Mouse (Mus musculus): ENCODE results near the gene Fcgr2b. TPM values are rescaled to one million over a fixed set of nuclear protein-coding genes. Genes with fewer than 3 reads are reported as not detected.

The Fcgr2b gene
- 25.8 TPM for polyA plus RNA-seq (2014; fragmentation: Illumina TruSeq; extraction: RNeasy Lipid Tissue Mini Kit (QIAGEN cat#74804); ENCODE audit: insufficient read depth, low read depth, low replicate concordance)

DNA sequence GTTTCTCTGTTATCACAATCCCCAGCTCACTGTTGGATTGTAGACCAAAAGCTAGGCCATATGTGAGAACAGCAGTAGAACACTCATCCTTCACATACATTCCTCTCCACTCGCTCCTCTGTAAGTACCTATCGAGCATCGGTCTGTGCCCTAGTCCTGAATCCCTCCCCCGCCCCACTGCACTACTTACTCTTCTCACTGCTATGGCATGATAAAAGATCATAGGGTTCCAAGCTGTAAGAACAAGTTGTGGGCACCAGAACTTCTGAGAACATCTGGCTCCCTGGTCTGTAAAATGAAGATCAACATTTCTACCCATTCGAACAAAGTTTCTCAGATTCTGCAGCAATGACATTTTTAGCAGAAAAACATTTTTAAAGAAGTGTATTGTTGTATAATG, at the start of gene Fcgr2b:
TSS of gene Fcgr2b (minus strand) at position 101 of the 400 bp plus-strand sequence.

GRCm38 (mm10) chr1:171018737-171019136, 42.4 kb upstream of the Fcgr2b start, which contains the start of gene Fcgr4:
Fcgr4 (plus strand) TSS chr1:171018920.

GRCm38 (mm10) chr1:170927378-170927777, 49.0 kb downstream of the Fcgr2b start, which contains the start of gene Fcrla:
Fcrla (minus strand) TSS chr1:170927583.

DNA sequence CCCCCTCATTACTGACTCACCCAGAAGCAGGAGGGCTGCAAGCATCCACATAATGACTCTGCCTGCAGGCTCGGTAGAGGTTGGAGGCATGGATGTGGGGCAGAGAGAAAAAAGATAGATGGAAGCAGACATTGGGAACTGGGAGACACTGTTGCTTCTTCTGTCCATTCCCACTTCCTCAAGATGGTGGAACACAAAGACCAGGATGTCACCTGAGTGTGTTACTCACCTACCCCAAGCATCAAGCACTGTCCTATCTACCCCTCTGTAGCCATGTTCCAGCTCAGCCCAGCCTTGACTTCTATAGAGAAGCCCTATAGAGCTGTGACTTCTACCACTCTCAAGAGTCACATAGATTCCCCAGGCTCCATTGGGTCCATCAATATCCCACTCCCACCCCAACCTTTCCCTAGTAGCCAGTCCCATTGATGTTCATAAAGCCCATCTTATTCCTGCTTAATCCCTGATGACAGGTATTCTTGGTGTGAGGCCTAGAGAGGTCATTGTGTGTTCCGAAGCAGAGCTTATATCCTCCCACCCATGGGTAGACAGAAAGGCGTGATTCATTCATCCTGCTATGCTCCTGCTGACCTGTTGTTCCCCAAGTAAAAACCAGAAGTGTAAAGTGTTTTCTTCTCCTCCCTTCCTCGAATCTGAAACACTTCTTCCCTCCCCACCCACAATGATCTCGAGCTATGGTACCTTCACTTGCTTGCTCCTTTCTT, 63.3 kb downstream of the Fcgr2b start, which contains the start of gene Fcrlb:
TSS of gene Fcrlb (minus strand) at position 51 of the 725 bp plus-strand sequence.

Other genes starting within 250 kb of the Fcgr2b start
- 10.6 TPM for gene Atf6, start 108.8 kb downstream of the Fcgr2b start, polyA plus RNA-seq (2014; fragmentation: Illumina TruSeq; extraction: RNeasy Lipid Tissue Mini Kit (QIAGEN cat#74804); ENCODE audit: insufficient read depth, low read depth, low replicate concordance)
- gene Gm26620, start 91.5 kb downstream of the Fcgr2b start, polyA plus RNA-seq (2014; fragmentation: Illumina TruSeq; extraction: RNeasy Lipid Tissue Mini Kit (QIAGEN cat#74804); ENCODE audit: insufficient read depth, low read depth, low replicate concordance): not detected
- 14.9 TPM for gene Dusp12, start 91.0 kb downstream of the Fcgr2b start, polyA plus RNA-seq (2014; fragmentation: Illumina TruSeq; extraction: RNeasy Lipid Tissue Mini Kit (QIAGEN cat#74804); ENCODE audit: insufficient read depth, low read depth, low replicate concordance)
- gene Fcrlb, start 63.6 kb downstream of the Fcgr2b start, polyA plus RNA-seq (2014; fragmentation: Illumina TruSeq; extraction: RNeasy Lipid Tissue Mini Kit (QIAGEN cat#74804); ENCODE audit: insufficient read depth, low read depth, low replicate concordance): not detected
- gene Fcrla, start 49.0 kb downstream of the Fcgr2b start, polyA plus RNA-seq (2014; fragmentation: Illumina TruSeq; extraction: RNeasy Lipid Tissue Mini Kit (QIAGEN cat#74804); ENCODE audit: insufficient read depth, low read depth, low replicate concordance): 17.8 TPM
- 11.0 TPM for gene Fcgr4, start 42.4 kb upstream of the Fcgr2b start, polyA plus RNA-seq (2014; fragmentation: Illumina TruSeq; extraction: RNeasy Lipid Tissue Mini Kit (QIAGEN cat#74804); ENCODE audit: insufficient read depth, low read depth, low replicate concordance)
- gene Fcgr3, start 88.4 kb upstream of the Fcgr2b start, polyA plus RNA-seq (2014; fragmentation: Illumina TruSeq; extraction: RNeasy Lipid Tissue Mini Kit (QIAGEN cat#74804); ENCODE audit: insufficient read depth, low read depth, low replicate concordance): 45.4 TPM
- gene Cfap126, start 137.4 kb upstream of the Fcgr2b start, polyA plus RNA-seq (2014; fragmentation: Illumina TruSeq; extraction: RNeasy Lipid Tissue Mini Kit (QIAGEN cat#74804); ENCODE audit: insufficient read depth, low read depth, low replicate concordance): 47.9 TPM
- 105 TPM for gene Sdhc, start 174.1 kb upstream of the Fcgr2b start, polyA plus RNA-seq (2014; fragmentation: Illumina TruSeq; extraction: RNeasy Lipid Tissue Mini Kit (QIAGEN cat#74804); ENCODE audit: insufficient read depth, low read depth, low replicate concordance)
- gene Mpz, start 174.2 kb upstream of the Fcgr2b start, polyA plus RNA-seq (2014; fragmentation: Illumina TruSeq; extraction: RNeasy Lipid Tissue Mini Kit (QIAGEN cat#74804); ENCODE audit: insufficient read depth, low read depth, low replicate concordance): 6.1 TPM
- gene Pcp4l1, start 219.7 kb upstream of the Fcgr2b start, polyA plus RNA-seq (2014; fragmentation: Illumina TruSeq; extraction: RNeasy Lipid Tissue Mini Kit (QIAGEN cat#74804); ENCODE audit: insufficient read depth, low read depth, low replicate concordance): 93.6 TPM
- 0.08 TPM for gene Nr1i3, start 237.4 kb upstream of the Fcgr2b start, polyA plus RNA-seq (2014; fragmentation: Illumina TruSeq; extraction: RNeasy Lipid Tissue Mini Kit (QIAGEN cat#74804); ENCODE audit: insufficient read depth, low read depth, low replicate concordance)
- gene Tomm40l, start 246.0 kb upstream of the Fcgr2b start, polyA plus RNA-seq (2014; fragmentation: Illumina TruSeq; extraction: RNeasy Lipid Tissue Mini Kit (QIAGEN cat#74804); ENCODE audit: insufficient read depth, low read depth, low replicate concordance): 41.1 TPM
- gene Apoa2, start 248.5 kb upstream of the Fcgr2b start, polyA plus RNA-seq (2014; fragmentation: Illumina TruSeq; extraction: RNeasy Lipid Tissue Mini Kit (QIAGEN cat#74804); ENCODE audit: insufficient read depth, low read depth, low replicate concordance): 2.2 TPM